Mouse (Mus musculus) adrenal gland, postnatal 14 days (tissue): Measurements from ENCODE around the gene Dhx29. TPM values are rescaled to one million over a fixed set of nuclear protein-coding genes. Genes with fewer than 3 reads are reported as not detected.
"Not testable (repeated sequence)": the region's sequence is repeated elsewhere in the genome, so short reads cannot be mapped to it uniquely, and the experiment has no call there.

Experiments used
- DNase-seq: peaks from one replicate; pipeline ENCODE4 v3.0.0; 2021; ENCODE audit warnings: mixed read lengths
- total RNA-seq: library from RNA; stranded (reverse); gene quantifications from 2 replicates; pipeline ENCODE4 v1.2.3, GENCODE M21; 2021

Dhx29 gene
- total RNA-seq, 1 experiment from 2014 or later = 15.4 TPM

- no peak for DNase-seq
Observed at GRCm38 (mm10) chr13:112986451-112986950, 59.2 kb downstream of the Dhx29 start.

GRCm38 (mm10) chr13:112987532-112987943 lies 60.3 kb downstream of the Dhx29 start, which contains the start of gene Ccno:
Ccno (plus strand) TSS chr13:112987802.
- DNase-seq = peak; percentile 98

- DNase-seq = peak; percentile 48
Observed at GRCm38 (mm10) chr13:112987991-112988390, 60.7 kb downstream of the Dhx29 start.

- peak; percentile 6 for DNase-seq
Observed at GRCm38 (mm10) chr13:112988866-112989265, 61.6 kb downstream of the Dhx29 start.

GRCm38 (mm10) chr13:112989541-112989940 lies 62.3 kb downstream of the Dhx29 start:
- peak; percentile 20 for DNase-seq

GRCm38 (mm10) chr13:112990346-112990745 lies 63.1 kb downstream of the Dhx29 start:
- no peak for DNase-seq

- peak; percentile 53 for DNase-seq
Observed at GRCm38 (mm10) chr13:112993531-112994152, 66.4 kb downstream of the Dhx29 start, which contains the start of gene Mcidas. Mcidas (plus strand) TSS chr13:112993845.

GRCm38 (mm10) chr13:112994191-112994590 lies 66.9 kb downstream of the Dhx29 start:
- peak; percentile 75 for DNase-seq

- DNase-seq = no peak
Observed at GRCm38 (mm10) chr13:112996407-112996806, 69.2 kb downstream of the Dhx29 start.

GRCm38 (mm10) chr13:112997369-112997768 lies 70.1 kb downstream of the Dhx29 start:
- DNase-seq = no peak

- DNase-seq = peak; percentile 64
Observed at GRCm38 (mm10) chr13:112998427-112999201, 71.4 kb downstream of the Dhx29 start.

- no peak for DNase-seq
Observed at GRCm38 (mm10) chr13:113000090-113000489, 72.8 kb downstream of the Dhx29 start.

- DNase-seq = no peak
Observed at GRCm38 (mm10) chr13:113000576-113001318, 73.5 kb downstream of the Dhx29 start.

- DNase-seq = no peak
Observed at GRCm38 (mm10) chr13:113012683-113013082, 85.4 kb downstream of the Dhx29 start.

GRCm38 (mm10) chr13:113013174-113013953 lies 86.1 kb downstream of the Dhx29 start:
- not testable (repeated sequence) for DNase-seq

Other genes with a start within 250 kb of the Dhx29 start
- gene Plpp1, start 126.7 kb upstream of the Dhx29 start, total RNA-seq = 181 and 182 TPM in 2 replicates
- gene Mtrex, start 56 bp upstream of the Dhx29 start, total RNA-seq = 39.6 and 45.3 TPM in 2 replicates
- 0.71 and 1.6 TPM in 2 replicates for gene Ccno, start 60.3 kb downstream of the Dhx29 start, total RNA-seq
- not detected in 2 replicates for gene Mcidas, start 66.4 kb downstream of the Dhx29 start, total RNA-seq
- not detected in 2 replicates for gene Cdc20b, start 107.7 kb downstream of the Dhx29 start, total RNA-seq
- 76.6 and 82.5 TPM in 2 replicates for gene Gpx8, start 119.0 kb downstream of the Dhx29 start, total RNA-seq
- 0.67 and 1.2 TPM in 2 replicates for gene Gzma, start 173.5 kb downstream of the Dhx29 start, total RNA-seq